Mouse (Mus musculus): ENCODE data around the gene Mybph. TPM values are rescaled to one million over a fixed set of nuclear protein-coding genes. Genes with fewer than 3 reads are reported as not detected.
A peak's percentile ranks its signal among the peaks of the same experiment; 100 is the strongest.

Mybph gene
- polyA plus RNA-seq, 1 experiment from 2014 or later = 0.18 TPM

GRCm38 (mm10) chr1:134194298-134195022 is 1.2 kb downstream of the Mybph start:
- H3K27me3 ChIP-seq (ENCODE audit: control insufficient read depth, insufficient read depth, low read depth, low read length) = no peaks in the 10 kb centered on the region
- H3K4me1 ChIP-seq (ENCODE audit: control insufficient read depth, insufficient read depth, low read length) = peaks cover 5% of the 10 kb centered on the region; the same call in 1 of the 2 replicates
- H3K9ac ChIP-seq (ENCODE audit: low read depth, low read length) = no peak overlapping the region
- no peak overlapping the region for H3K27ac ChIP-seq (ENCODE audit: low read length)
- H3K4me2 ChIP-seq (ENCODE audit: low read length) = no peak overlapping the region
- 77% methylated on average over 16 of the region's 16 CpGs for WGBS
- H3K36me3 ChIP-seq (ENCODE audit: control insufficient read depth, insufficient read depth, low read length) = no peaks in the 10 kb centered on the region
- no peak overlapping the region for H3K4me3 ChIP-seq (ENCODE audit: low read depth, low read length)
- no peaks in the 10 kb centered on the region for H3K9me3 ChIP-seq (replicated peaks; ENCODE audit: control insufficient read depth, low read length, poor library complexity, severe bottlenecking)
- ATAC-seq = no peak

GRCm38 (mm10) chr1:134195117-134195516 is 1.9 kb downstream of the Mybph start:
- no peak overlapping the region for H3K9ac ChIP-seq (ENCODE audit: low read depth, low read length)
- H3K4me3 ChIP-seq (ENCODE audit: low read depth, low read length) = no peak overlapping the region
- H3K4me2 ChIP-seq (ENCODE audit: low read length) = no peak overlapping the region
- no peaks in the 10 kb centered on the region for H3K9me3 ChIP-seq (replicated peaks; ENCODE audit: control insufficient read depth, low read length, poor library complexity, severe bottlenecking)
- peaks cover 5% of the 10 kb centered on the region; the same call in 1 of the 2 replicates for H3K4me1 ChIP-seq (ENCODE audit: control insufficient read depth, insufficient read depth, low read length)
- no peaks in the 10 kb centered on the region for H3K36me3 ChIP-seq (ENCODE audit: control insufficient read depth, insufficient read depth, low read length)
- H3K27me3 ChIP-seq (ENCODE audit: control insufficient read depth, insufficient read depth, low read depth, low read length) = no peaks in the 10 kb centered on the region
- ATAC-seq = no peak
- H3K27ac ChIP-seq (ENCODE audit: low read length) = no peak overlapping the region
- WGBS = 54% methylated on average over 2 of the region's 2 CpGs

- Histone ChIP-seq H3K27ac (ENCODE audit: low read length) (no peak overlapping the region), H3K27me3 (ENCODE audit: control insufficient read depth, insufficient read depth, low read depth, low read length) (no peaks in the 10 kb centered on the region), H3K4me2 (ENCODE audit: low read length) (no peak overlapping the region), H3K4me3 (ENCODE audit: low read depth, low read length) (no peak overlapping the region), H3K4me1 (ENCODE audit: control insufficient read depth, insufficient read depth, low read length) (peaks cover 5% of the 10 kb centered on the region; the same call in 1 of the 2 replicates), H3K9me3 (replicated peaks; ENCODE audit: control insufficient read depth, low read length, poor library complexity, severe bottlenecking) (no peaks in the 10 kb centered on the region), H3K9ac (ENCODE audit: low read depth, low read length) (no peak overlapping the region), H3K36me3 (ENCODE audit: control insufficient read depth, insufficient read depth, low read length) (no peaks in the 10 kb centered on the region)
- 54% methylated on average over 3 of the region's 3 CpGs for WGBS
- ATAC-seq = no peak
Measured at GRCm38 (mm10) chr1:134195571-134195970, 2.3 kb downstream of the Mybph start.

GRCm38 (mm10) chr1:134195979-134196378 is 2.7 kb downstream of the Mybph start:
- H3K4me2 ChIP-seq (ENCODE audit: low read length) = no peak overlapping the region
- 57% methylated on average over 4 of the region's 4 CpGs for WGBS
- no peaks in the 10 kb centered on the region for H3K36me3 ChIP-seq (ENCODE audit: control insufficient read depth, insufficient read depth, low read length)
- no peaks in the 10 kb centered on the region for H3K9me3 ChIP-seq (replicated peaks; ENCODE audit: control insufficient read depth, low read length, poor library complexity, severe bottlenecking)
- H3K4me1 ChIP-seq (ENCODE audit: control insufficient read depth, insufficient read depth, low read length) = peaks cover 5% of the 10 kb centered on the region; the same call in 1 of the 2 replicates
- H3K9ac ChIP-seq (ENCODE audit: low read depth, low read length) = no peak overlapping the region
- ATAC-seq = no peak
- no peak overlapping the region for H3K4me3 ChIP-seq (ENCODE audit: low read depth, low read length)
- no peak overlapping the region for H3K27ac ChIP-seq (ENCODE audit: low read length)
- H3K27me3 ChIP-seq (ENCODE audit: control insufficient read depth, insufficient read depth, low read depth, low read length) = no peaks in the 10 kb centered on the region

GRCm38 (mm10) chr1:134196386-134196785 is 3.1 kb downstream of the Mybph start:
- Histone ChIP-seq H3K4me1 (ENCODE audit: control insufficient read depth, insufficient read depth, low read length) (peaks cover 7% of the 10 kb centered on the region; the same call in 1 of the 2 replicates), H3K27ac (ENCODE audit: low read length) (no peak overlapping the region), H3K4me3 (ENCODE audit: low read depth, low read length) (no peak overlapping the region), H3K9me3 (replicated peaks; ENCODE audit: control insufficient read depth, low read length, poor library complexity, severe bottlenecking) (no peaks in the 10 kb centered on the region), H3K4me2 (ENCODE audit: low read length) (no peak overlapping the region), H3K27me3 (ENCODE audit: control insufficient read depth, insufficient read depth, low read depth, low read length) (no peaks in the 10 kb centered on the region), H3K36me3 (ENCODE audit: control insufficient read depth, insufficient read depth, low read length) (no peaks in the 10 kb centered on the region), H3K9ac (ENCODE audit: low read depth, low read length) (no peak overlapping the region)
- WGBS = 72% methylated on average over 4 of the region's 4 CpGs
- no peak for ATAC-seq

DNA sequence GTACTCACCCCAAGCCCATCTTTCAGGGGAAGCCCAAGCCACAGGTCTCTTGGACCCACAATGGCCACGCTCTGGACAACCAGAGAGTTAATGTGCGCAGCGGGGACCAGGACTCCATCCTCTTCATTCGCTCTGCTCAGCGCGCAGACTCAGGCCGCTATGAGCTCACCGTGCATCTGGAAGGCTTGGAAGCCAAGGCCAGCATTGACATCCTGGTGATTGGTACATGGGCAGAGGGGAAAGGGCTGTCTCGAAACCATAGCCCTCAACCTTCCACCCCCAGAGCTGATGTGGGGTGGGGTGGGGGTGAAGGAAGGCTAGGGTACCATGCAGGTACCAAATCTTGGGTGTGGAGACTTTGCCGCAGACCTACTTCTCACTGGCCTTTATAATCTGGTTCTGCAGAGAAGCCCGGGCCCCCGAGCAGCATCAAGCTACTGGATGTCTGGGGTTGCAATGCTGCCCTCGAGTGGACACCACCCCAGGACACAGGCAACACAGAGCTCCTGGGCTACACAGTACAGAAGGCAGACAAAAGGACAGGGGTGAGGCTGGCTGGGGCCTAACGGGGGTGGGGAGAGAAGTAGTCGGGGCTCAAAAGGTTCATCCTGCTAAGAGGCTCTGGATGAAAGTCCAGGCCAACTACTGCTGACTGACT is 4.2 kb downstream of the Mybph start:
- Histone ChIP-seq H3K4me1 (ENCODE audit: control insufficient read depth, insufficient read depth, low read length) (peaks cover 7% of the 10 kb centered on the region; the same call in 1 of the 2 replicates), H3K4me3 (ENCODE audit: low read depth, low read length) (no peak overlapping the region), H3K4me2 (ENCODE audit: low read length) (no peak overlapping the region), H3K27me3 (ENCODE audit: control insufficient read depth, insufficient read depth, low read depth, low read length) (no peaks in the 10 kb centered on the region), H3K9me3 (replicated peaks; ENCODE audit: control insufficient read depth, low read length, poor library complexity, severe bottlenecking) (no peaks in the 10 kb centered on the region), H3K9ac (ENCODE audit: low read depth, low read length) (no peak overlapping the region), H3K36me3 (ENCODE audit: control insufficient read depth, insufficient read depth, low read length) (no peaks in the 10 kb centered on the region), H3K27ac (ENCODE audit: low read length) (no peak overlapping the region)
- WGBS = 80% methylated on average over 15 of the region's 15 CpGs
- no peak for ATAC-seq

DNA sequence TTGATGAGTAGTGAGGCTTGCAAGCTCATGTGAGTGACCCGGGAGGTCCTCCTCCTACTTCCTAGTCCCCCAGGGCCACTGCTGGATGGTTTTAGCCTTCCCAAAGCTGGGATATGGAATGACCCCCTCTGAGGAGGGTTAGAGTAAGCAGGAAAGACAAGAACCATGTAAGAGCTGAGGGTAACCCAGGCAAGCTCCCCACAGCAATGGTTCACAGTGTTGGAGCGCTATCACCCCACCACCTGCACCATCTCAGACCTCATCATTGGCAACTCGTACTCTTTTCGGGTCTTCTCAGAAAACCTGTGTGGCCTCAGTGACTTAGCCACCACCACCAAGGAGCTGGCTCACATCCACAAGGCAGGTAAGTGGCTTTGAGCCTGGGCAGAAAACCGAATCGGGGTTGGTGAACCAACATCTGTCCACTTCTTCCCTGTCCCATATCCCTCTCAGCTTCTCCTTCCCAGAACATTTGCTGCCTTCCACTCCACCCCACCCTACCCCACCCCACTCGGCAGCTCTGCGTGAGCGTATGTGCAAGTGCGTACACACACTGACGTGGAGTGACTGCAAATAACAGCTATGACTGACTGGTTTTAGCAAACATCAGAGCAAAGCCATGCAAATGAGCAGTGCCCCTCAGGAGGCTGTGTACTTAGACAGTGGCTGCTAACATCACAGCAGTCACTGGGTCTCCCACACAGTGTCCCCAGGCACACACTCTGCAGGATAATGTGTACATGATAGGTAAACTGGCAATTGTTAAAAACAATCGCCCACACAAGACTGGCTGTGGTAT is 5.1 kb downstream of the Mybph start:
- H3K9ac ChIP-seq (ENCODE audit: low read depth, low read length) = no peak overlapping the region
- 78% methylated on average over 12 of the region's 12 CpGs for WGBS
- 0 out of 2 replicates have a peak overlapping the region, but pooled peaks have one; percentile 20 for H3K27ac ChIP-seq (ENCODE audit: low read length)
- no peak overlapping the region for H3K4me3 ChIP-seq (ENCODE audit: low read depth, low read length)
- no peaks in the 10 kb centered on the region for H3K27me3 ChIP-seq (ENCODE audit: control insufficient read depth, insufficient read depth, low read depth, low read length)
- peaks cover 7% of the 10 kb centered on the region; the same call in 1 of the 2 replicates for H3K4me1 ChIP-seq (ENCODE audit: control insufficient read depth, insufficient read depth, low read length)
- H3K4me2 ChIP-seq (ENCODE audit: low read length) = no peak overlapping the region
- peak; percentile 40; the same call in 1 of the 2 replicates for ATAC-seq
- H3K9me3 ChIP-seq (replicated peaks; ENCODE audit: control insufficient read depth, low read length, poor library complexity, severe bottlenecking) = no peaks in the 10 kb centered on the region
- H3K36me3 ChIP-seq (ENCODE audit: control insufficient read depth, insufficient read depth, low read length) = no peaks in the 10 kb centered on the region

GRCm38 (mm10) chr1:134200481-134200880 is 7.2 kb downstream of the Mybph start:
- no peaks in the 10 kb centered on the region for H3K9me3 ChIP-seq (replicated peaks; ENCODE audit: control insufficient read depth, low read length, poor library complexity, severe bottlenecking)
- H3K27ac ChIP-seq (ENCODE audit: low read length) = no peak overlapping the region
- H3K27me3 ChIP-seq (ENCODE audit: control insufficient read depth, insufficient read depth, low read depth, low read length) = no peaks in the 10 kb centered on the region
- no peak overlapping the region for H3K4me2 ChIP-seq (ENCODE audit: low read length)
- H3K9ac ChIP-seq (ENCODE audit: low read depth, low read length) = no peak overlapping the region
- H3K4me1 ChIP-seq (ENCODE audit: control insufficient read depth, insufficient read depth, low read length) = peaks cover 6% of the 10 kb centered on the region; the same call in 1 of the 2 replicates
- H3K36me3 ChIP-seq (ENCODE audit: control insufficient read depth, insufficient read depth, low read length) = no peaks in the 10 kb centered on the region
- ATAC-seq = no peak
- no peak overlapping the region for H3K4me3 ChIP-seq (ENCODE audit: low read depth, low read length)
- WGBS = 75% methylated on average over 2 of the region's 2 CpGs
